Mouse (Mus musculus) erythroblast, adult 5-6 weeks (primary cell): ENCODE measurements around the gene Lmod1. TPM values are rescaled to one million over a fixed set of nuclear protein-coding genes. Genes with fewer than 3 reads are reported as not detected.
"Not testable (repeated sequence)": the region's sequence is repeated elsewhere in the genome, so short reads cannot be mapped to it uniquely, and the experiment has no call there.

Experiments used
- ATAC-seq: replicated peaks from 2 replicates; pipeline ENCODE4 v1.8.0; 2016; ENCODE audit warnings: moderate number of reproducible peaks, mild to moderate bottlenecking, moderate TSS enrichment, inconsistent platforms; ENCODE audit not compliant: poor library complexity, low FRiP score, severe bottlenecking
- total RNA-seq, 2 experiments: library from RNA; stranded (forward) in 1 of 2; stranded (reverse) in 1 of 2; fragments of 150-400 nt in 1 of 2; fragments of 200-764, 138-1000 nt in 1 of 2; gene quantifications; 2 replicates each; pipeline versions ENCODE4 v1.2.3 to v1.2.4; 2015 to 2017; ENCODE audit warnings: low replicate concordance in 2 of 2

The Lmod1 gene
- total RNA-seq, 2 experiments from 2014 or later = not detected

DNA sequence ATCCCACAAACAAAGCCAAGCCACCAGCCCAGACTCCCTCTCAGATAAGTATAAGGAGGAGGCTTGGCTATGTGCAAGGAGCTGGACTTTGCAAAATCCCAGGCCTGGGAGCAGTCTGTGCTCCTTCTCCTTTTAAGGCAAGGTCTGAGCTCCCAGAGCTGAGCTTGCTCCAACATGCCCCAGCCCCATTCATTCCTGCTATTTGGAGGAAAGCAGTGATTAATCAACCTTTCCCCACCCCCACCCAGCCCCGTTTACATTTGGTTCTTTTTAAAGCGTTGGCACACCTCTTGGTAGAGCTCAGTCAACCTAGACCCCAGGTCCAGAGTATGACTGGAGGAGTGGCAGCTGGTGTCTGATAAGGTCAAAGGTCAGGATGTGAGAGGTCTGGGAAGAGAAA, 34.5 kb downstream of the Lmod1 start:
- ATAC-seq = no peak

DNA sequence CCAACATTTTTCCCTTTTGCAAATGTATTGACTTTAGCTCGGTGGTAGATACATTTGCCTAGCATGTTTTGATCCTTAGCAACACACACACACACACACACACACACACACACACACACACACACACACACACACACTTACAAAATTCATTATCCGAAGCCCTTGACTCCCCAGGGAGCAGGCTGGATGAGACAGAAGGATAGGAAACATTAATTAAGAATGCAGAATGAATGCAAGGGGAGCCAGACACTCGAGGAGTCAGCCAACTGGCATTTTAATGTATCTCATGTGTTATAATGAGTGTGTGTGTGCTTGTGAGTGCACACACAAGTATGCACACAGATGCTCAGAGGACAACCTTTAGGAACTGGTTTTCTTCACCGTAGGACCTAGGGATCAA, 36.9 kb downstream of the Lmod1 start:
- no peak for ATAC-seq

DNA sequence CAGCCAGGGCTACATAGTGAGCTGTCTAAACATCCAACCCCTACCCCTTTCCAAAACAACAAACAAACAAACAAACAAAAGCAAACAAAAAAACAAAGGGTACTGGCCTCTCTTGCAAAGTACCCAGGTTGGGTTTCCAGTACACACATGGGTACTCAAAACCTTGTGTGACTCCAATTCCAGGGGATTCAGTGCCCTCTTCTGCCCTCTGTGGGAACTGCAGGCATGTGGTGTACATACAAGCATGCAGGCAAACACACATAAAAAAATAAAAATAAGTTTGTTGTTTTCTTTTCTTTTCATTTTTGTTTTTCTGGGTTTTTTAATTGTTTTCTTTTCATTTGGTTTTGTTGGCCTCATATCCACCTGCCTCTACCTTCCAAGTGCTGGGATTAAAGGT, 37.5 kb downstream of the Lmod1 start:
- no peak for ATAC-seq

DNA sequence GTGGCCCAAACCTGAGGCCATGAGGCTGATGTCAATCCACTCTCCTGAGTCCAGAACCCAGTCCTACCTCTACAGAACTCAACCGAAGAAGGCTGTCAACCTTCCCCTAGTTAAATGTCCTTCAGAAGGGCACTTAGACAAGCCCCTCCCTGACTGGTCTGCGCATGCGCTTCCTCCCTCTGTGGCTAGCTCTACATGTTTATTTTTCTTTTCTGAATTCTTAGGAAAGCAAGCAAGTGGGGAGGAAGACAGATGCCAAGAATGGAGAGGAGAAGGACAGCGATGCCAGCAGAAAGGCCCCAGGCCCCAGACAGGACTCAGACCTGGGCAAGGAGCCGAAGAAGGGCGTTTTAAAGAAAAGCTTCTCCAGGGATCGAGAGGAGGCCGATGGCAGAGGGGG, 38.8 kb downstream of the Lmod1 start:
- no peak for ATAC-seq

DNA sequence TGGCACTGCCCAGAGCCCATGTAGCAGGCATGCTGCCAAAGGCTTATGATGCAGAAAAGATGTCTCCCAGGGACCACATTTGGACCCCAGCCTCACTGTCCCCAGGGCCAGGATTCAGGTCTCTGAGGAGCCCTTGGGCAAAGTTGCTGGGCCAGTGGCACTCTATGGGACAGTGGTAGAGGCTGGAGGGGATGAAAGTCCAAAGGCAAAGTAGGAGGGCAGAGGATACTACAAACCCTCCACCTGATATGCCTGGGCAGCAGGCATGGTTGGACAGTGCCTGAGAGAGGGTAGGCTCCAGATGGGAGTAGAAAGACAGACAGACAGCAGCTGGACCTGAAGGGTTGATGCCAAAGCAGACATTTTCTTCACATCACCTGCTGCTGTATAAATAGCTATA, 41.8 kb downstream of the Lmod1 start:
- no peak for ATAC-seq

DNA sequence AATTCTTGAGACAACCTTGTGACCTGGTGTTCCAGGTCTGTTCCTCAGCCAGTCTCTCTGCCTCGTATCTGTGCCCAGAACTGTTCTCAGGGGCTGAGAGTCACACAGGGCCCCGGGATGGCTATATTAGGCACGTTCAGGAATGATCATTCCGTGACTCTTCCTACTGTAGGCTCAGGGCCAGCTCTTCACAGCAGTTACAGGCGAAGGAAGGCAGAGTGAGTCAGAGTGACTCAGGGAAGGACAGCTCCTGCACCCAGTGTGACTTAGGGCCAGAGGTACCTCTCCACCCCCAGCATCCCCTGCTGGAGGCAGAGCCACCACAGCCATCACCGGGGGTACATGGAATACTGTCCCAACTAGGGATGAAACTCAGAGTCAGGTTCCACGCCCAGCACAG, 42.4 kb downstream of the Lmod1 start:
- ATAC-seq = no peak

DNA sequence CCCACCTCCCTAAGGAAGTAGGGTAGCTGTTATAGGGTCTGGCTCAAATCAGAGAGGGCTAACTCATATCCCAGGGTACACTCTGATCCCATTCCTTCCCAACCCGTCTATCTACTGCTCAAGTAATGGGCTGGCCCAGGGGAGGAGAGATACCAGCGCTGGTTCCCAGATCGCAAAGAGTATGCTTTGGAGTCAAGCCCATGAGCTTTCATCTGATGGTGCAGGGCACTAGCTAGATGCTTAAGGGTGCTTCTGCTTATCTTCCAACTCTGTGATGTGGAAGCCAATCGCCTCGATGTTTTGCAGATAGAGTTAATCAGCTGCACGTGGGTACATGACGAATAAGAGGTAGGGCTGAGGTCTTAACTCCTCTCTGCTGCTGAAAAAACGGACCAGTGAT, 43.0 kb downstream of the Lmod1 start:
- ATAC-seq = no peak

DNA sequence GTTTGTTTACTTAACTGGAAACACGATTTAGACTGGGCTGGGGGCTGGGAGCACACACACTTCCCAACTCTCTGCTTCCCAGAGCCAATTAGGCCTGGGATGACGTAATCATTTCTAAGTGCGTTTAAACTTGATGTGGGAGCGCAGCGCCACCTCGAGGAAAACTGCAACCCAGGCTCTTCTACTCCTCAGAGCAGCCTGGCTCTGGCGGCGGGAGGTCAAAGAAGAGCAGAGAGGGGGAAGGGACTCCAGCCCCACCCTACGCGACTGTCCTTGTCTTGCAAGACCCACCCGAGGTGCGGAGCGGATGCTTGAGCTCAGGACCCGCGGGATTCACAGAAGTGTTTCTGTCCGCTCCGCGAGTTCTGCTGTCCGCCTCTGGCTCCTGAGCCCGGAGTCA, 43.6 kb downstream of the Lmod1 start:
- no peak for ATAC-seq

DNA sequence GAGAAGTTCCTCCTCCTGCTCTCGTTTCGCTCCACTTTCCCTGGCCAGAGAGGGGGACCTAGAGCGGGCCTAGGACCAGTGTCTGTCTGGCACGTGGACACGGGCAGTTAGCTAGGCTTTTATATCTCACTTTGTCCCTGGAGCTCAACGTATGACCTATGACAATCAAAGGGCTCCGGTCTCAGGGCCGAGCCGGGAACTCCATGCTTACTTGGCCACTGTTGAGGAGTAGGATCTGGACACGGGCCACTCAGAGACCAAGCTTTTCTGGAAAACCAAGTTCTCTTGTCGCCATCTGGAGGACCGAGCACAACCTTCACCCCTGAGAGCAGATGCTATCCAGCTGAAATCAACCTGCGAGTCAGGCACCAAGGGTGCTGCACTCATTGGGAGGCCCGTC, 44.4 kb downstream of the Lmod1 start:
- ATAC-seq = no peak

DNA sequence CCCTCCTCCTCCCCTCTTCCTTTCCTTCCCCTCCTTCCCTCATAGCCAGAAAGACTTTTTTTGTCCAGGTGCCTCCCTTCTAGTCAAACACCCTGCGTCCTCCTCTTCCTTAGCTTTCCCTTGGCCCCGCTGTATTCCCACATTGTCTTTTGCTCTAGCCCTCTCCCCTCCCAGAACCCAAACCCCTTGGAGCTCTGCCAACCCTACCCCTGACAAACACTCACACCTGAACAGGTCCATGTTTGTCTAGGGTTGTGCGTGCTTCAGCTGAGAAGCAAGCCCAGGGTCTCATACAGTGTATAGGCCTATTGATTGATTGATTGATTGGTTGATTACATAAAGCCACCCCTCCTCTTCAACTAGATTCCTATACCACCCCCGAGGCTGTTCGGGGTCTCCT, 44.8 kb downstream of the Lmod1 start:
- ATAC-seq = no peak

DNA sequence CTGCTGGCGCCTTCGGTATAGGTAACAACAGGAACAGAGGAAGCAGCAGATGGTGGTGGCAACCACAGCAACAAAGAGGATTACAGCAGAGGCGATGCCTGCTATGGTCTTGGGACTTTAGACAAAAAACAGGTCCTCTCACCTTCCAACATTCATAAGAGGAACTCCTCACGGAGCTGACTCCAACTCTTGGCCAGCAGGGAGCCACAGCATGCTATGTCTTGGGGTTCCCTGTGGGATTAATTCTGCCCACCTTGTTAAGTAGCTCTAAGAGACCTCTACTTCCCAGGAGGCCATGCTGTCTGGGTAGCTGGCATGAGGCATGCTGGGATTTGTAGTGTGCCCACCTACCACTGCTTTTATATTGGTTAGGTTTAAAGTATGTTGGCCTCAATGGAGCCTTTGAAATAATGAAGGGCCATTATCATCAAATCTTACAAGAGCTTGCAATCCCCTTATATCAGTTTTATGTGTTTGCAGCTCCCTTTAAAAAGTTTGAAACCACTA, 48.6 kb downstream of the Lmod1 start:
- no peak for ATAC-seq

DNA sequence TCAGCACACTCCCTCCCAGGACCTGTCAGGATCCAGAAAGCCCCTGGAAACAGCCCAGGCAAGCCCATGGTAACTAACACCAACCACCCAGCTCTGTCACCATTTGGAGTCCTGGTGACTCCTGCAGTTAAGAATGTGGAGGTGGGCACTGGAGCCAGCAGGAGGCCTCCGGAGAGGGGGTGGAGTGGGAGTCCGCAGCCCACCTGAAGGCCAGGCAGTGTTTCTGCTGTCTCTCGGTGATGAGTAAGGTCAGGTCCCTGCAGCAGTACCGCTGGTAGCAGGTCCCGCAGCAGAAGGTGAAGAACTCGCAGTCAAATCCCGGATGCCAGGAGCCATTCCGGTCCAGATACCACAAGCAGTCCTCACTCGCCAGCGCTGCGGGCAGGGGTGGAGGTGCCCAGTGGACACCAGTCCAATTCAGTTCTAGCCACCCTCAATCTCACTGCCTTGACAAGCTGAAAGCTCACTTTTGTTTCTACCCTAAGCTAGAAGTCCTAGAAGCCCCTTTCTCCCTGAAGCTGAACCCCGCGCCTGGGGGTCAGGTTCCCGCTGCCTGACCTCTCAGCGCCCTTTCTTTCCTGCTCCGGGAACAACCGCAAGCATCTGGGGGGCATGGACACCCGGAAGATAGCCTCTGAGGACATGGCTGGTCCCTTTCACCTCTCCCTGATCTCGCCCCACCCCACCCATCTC, 49.7 kb downstream of the Lmod1 start:
- no peak for ATAC-seq

DNA sequence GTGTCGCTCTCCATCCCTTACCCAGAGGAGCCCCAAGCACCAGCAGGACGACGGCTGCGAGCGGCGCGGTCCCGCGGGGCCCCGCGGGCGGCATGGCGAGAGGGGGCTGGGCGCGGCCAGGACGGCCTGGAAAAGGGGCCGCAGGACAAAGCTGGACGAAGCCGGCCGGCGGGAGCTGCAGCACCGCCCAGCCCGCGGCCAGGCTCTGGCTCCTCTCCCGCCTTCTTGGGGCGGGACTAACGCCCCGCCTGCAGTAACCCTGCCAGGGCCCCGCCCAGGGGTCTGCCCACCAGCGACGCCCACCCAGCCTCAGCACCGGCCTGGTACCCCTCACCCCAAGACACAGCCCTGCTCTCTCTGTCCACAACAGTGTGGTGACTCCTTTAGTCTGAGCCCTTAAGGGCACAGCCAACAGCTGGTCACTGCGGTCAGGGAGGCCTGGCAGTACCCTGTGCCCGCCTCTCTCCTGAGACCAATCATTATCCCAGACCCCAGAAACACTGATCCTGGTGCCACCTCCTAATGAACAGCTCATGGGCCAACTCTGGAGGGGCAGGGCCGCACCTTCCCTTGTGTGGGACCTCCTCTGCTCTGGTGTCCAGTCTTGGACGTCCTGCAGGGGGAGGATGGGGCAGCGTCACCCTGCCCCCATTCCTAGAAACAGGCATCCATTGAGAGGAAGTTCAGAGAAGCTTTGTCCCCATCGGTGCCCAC, 50.4 kb downstream of the Lmod1 start, which contains the start of gene Shisa4:
Gene Shisa4, minus strand, starts transcription at position 370 of the 714 bp plus-strand sequence.
- no peak for ATAC-seq

DNA sequence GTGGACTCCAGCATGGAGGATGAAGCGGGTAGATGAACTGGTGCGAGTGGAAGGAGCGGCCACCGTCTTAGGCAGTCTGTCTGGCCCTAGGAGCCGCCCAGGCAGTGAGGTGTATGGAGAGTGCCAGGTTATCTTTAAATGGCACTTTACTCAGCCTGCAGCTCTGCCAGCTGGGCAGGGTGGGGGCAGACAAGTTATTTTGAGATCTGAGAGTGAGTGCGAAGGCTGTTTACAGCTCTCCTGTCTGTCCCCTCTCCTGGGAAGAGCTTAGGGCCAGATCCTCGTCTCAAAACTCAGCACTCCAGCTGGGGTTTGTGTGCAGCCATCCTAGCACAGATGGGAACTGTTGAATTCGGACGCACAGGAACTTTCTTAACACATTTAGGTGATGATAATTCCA, 54.0 kb downstream of the Lmod1 start:
- ATAC-seq = no peak

DNA sequence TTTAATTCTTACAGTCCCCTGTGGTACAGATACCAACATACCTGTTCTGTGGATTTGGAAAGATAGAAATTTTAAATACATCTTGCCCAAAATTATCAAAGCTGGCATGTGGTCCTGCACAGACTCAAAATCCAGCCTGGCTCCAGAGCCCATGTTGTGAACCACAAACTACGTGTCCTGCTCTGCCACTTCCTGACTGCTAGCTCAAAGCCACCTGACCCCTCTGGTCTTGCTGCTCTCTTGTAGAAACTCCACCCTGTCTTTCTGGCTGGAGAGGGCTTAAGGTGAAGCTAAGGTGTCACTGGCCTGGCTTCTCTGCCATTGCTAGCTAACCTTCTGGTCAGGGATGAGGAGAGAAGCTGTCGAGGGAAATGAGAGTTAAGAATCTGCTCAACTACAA, 54.4 kb downstream of the Lmod1 start:
- no peak for ATAC-seq

DNA sequence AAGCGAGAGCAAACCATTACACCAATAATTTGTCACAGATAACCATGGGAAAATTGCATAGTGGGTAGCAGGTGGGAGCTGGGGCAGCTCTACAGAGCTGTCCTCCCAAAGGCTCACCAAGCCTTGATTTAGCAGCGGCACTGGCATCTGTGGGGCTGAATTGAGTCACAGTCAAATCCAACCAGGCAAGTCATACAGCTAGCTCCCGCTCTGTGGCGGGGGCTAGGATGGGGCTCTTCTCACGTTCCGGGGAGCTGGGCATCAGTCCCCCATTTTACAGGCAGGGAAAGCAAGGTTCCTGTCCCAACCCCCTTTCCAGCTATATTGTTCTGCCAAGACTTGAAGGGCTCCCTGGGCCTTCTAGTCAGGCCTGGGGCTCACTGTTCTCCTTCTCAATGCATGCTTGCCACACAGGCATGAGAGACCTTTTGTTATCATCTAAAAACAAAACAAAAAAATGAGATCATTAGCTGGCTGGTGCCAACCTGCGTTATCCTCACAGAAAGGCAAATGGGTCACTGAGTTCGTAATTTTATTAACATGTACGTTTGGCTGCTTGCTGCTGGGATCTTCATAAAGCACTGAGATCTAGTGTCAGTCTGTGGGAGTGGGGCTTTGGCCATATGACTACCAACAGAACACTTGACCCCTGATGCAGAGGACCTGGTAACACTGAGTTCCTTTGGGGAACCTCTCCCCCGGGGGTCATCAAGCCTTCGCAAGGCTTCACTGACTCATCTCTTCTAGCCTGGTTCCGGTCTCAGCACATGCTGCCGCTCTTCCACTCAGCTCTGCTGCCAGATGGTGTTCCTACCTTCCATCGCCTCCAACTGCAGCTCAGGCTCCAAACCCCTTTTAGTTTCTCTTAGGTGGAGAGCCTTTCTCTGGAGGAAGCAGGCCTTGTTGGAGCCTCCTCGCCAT, 55.7 kb downstream of the Lmod1 start:
- ATAC-seq = no peak

DNA sequence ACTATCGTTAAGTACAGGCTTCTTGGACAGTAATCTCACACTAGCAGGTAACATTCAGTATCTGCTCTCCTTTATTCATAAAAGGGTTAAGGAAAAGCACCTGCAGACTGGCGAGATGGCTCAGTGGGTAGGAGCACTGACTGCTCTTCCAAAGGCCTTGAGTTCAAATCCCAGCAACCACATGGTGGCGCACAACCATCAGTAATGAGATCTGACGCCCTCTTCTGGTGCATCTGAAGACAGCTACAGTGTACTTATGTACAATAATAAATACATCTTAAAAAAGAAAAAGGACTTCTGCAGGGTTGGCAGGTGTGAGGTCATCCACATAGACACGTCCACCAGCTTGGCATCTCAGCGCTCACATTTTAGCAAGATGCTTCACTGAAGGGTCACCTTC, 57.0 kb downstream of the Lmod1 start:
- not testable (repeated sequence) for ATAC-seq

DNA sequence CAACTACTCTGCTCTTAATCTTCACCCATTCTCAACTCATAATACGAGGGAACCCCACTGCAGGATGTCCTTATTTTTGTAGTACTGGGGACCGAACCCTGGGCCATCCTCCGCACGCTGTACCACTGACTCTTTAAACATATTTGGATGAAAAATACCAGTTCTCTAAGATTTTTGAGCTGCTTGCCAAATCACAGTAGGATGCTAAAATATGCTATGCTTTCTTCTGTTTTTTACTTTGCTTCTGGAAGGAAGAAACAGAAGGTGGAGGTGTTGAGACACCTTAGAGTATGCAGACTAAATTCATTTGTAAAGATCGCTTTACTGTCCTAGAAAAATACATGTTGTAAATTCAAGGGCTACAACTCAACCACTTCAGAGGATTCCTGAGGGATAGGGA, 59.6 kb downstream of the Lmod1 start:
- ATAC-seq = no peak

DNA sequence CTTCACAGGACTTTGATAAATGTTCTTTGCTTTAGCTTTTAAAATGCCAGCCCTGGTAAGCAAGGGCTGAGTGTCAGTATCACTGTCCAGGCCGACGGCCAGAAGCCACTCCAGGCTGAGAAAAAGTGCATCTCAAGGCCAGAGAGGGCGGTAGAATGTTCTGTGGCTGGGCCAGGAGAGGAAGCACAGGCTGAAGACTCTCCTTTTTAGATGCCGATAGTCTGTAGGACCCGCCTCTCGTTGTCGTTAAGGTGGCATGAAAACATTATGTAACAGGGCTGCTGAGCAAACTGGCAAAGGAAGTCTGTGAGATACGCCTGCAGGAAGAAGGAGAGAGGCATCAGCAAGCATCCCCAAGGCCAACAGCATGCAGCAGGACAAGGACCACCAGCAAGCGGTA, 60.6 kb downstream of the Lmod1 start:
- ATAC-seq = no peak

DNA sequence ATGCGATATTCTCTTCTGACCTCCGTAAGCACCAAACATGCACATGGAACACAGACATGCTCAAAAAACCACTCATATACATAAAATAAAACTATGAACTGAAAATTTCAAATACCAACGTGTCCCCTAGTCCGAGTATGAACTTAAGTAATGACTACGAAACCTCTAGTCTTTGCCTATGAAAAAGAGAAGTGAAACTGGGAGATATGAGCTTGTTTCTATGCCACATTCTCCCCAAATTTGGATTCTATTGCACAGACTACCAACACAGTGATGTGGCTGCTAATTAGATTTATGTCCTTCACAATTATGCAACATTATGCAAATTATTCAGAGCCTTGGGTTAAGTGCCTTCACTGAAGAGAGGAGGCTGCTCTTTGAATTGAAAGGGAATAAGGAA, 74.9 kb downstream of the Lmod1 start:
- ATAC-seq = no peak
